Mouse (Mus musculus): ENCODE results near the gene Stk4.
A peak's percentile ranks its signal among the peaks of the same experiment; 100 is the strongest.

Gene Stk4

GRCm38 (mm10) chr2:164174649-164175395, 104.7 kb downstream of the Stk4 start:
- no peak for DNase-seq

- DNase-seq, result no peak
Observed at GRCm38 (mm10) chr2:164175850-164176249, 105.7 kb downstream of the Stk4 start.

GRCm38 (mm10) chr2:164177831-164178230, 107.7 kb downstream of the Stk4 start:
- DNase-seq, result no peak

- peak; percentile 32 to 35 for DNase-seq
Observed at GRCm38 (mm10) chr2:164180124-164180523, 110.0 kb downstream of the Stk4 start.

GRCm38 (mm10) chr2:164180770-164181169, 110.6 kb downstream of the Stk4 start:
- DNase-seq, result no peak

- no peak for DNase-seq
Observed at GRCm38 (mm10) chr2:164182692-164183255, 112.7 kb downstream of the Stk4 start, which contains the start of gene Wfdc5. TSS of gene Wfdc5 (minus strand) at chr2:164182742.

GRCm38 (mm10) chr2:164183340-164183739, 113.2 kb downstream of the Stk4 start:
- DNase-seq, result no peak

- no peak for DNase-seq
Observed at GRCm38 (mm10) chr2:164184145-164184719, 114.1 kb downstream of the Stk4 start.

- no peak for DNase-seq
Observed at GRCm38 (mm10) chr2:164188722-164189121, 118.6 kb downstream of the Stk4 start.

- DNase-seq, result no peak
Observed at GRCm38 (mm10) chr2:164190576-164190975, 120.5 kb downstream of the Stk4 start, which contains the start of gene Wfdc12. TSS of gene Wfdc12 (minus strand) at chr2:164190608.

- no peak for DNase-seq
Observed at GRCm38 (mm10) chr2:164192279-164192678, 122.2 kb downstream of the Stk4 start.

GRCm38 (mm10) chr2:164194959-164195630, 125.0 kb downstream of the Stk4 start:
- no peak for DNase-seq

- no peak for DNase-seq
Observed at GRCm38 (mm10) chr2:164195971-164196699, 126.0 kb downstream of the Stk4 start.

- DNase-seq, result no peak
Observed at GRCm38 (mm10) chr2:164196700-164196990, 126.5 kb downstream of the Stk4 start.

GRCm38 (mm10) chr2:164199626-164200327, 129.7 kb downstream of the Stk4 start, which contains the start of gene Wfdc15a:
TSS of gene Wfdc15a (minus strand) at chr2:164200130.
- DNase-seq, result no peak

All from thymus, postnatal 36 days (tissue).